Mouse (Mus musculus) limb, embryonic 14.5 days (tissue): ENCODE measurements at regions not wholly inside any gene's neighbourhood (a gene's known extent, or its start where the extent isn't known, plus 50 kb on each side); places are given as distances from the start of the nearest gene placed in this dataset.
"Not testable (repeated sequence)": the region's sequence is repeated elsewhere in the genome, so short reads cannot be mapped to it uniquely, and the experiment has no call there.

Source experiments
- ATAC-seq: fragments of 200-750 bp; cut with Nextera tagmentation; 2 replicates; pipeline ENCODE4 v1.8.0; 2017; ENCODE audit warnings: low read depth, moderate number of reproducible peaks, moderate TSS enrichment; ENCODE audit not compliant: low FRiP score
- DNase-seq: peaks from one replicate; pipeline ENCODE4 v3.0.0-alpha.2; 2015; ENCODE audit warnings: low spot score
- H3K27ac ChIP-seq: fragments of 300-500 bp; sonication (generic); replicated peaks from 2 replicates; pipeline ENCODE4 v1.5.1; 2014; ENCODE audit warnings: low read depth, mild to moderate bottlenecking, low read length, moderate library complexity, mixed read lengths
- H3K27me3 ChIP-seq: fragments of 300-500 bp; sonication (generic); 2 replicates; pipeline ENCODE4 v1.6.1; 2014; ENCODE audit warnings: low read length, mixed read lengths; ENCODE audit not compliant: control insufficient read depth, insufficient read depth
- H3K36me3 ChIP-seq: fragments of 300-500 bp; sonication (generic); 2 replicates; pipeline ENCODE4 v1.6.1; 2014; ENCODE audit warnings: mild to moderate bottlenecking, low read length, moderate library complexity, mixed read lengths; ENCODE audit not compliant: control insufficient read depth, insufficient read depth
- H3K4me1 ChIP-seq: fragments of 300-500 bp; sonication (generic); 2 replicates; pipeline ENCODE4 v1.6.1; 2014; ENCODE audit warnings: antibody characterized with exemption, low read length, mixed read lengths; ENCODE audit not compliant: control insufficient read depth, insufficient read depth
- H3K4me2 ChIP-seq: fragments of 300-500 bp; sonication (generic); replicated peaks from 2 replicates; pipeline ENCODE4 v1.6.1; 2014; ENCODE audit warnings: low read depth, mild to moderate bottlenecking, low read length, moderate library complexity; ENCODE audit not compliant: severe bottlenecking
- H3K4me3 ChIP-seq: fragments of 300-500 bp; sonication (generic); replicated peaks from 2 replicates; pipeline ENCODE4 v1.5.1; 2014; ENCODE audit warnings: low read length
- H3K9ac ChIP-seq: fragments of 300-500 bp; sonication (generic); 2 replicates; pipeline ENCODE4 v1.6.1; 2014; ENCODE audit warnings: mild to moderate bottlenecking, low read depth, low read length, moderate library complexity; ENCODE audit not compliant: severe bottlenecking
- H3K9me3 ChIP-seq: fragments of 300-500 bp; sonication (generic); 2 replicates; pipeline ENCODE4 v1.6.1; 2016; ENCODE audit warnings: low read length; ENCODE audit not compliant: control insufficient read depth
- POLR2A ChIP-seq: fragments of 200-500 bp; IDR thresholded peaks from 2 replicates; pipeline ENCODE4 v1.8.0; 2012; ENCODE audit warnings: inconsistent platforms, mild to moderate bottlenecking, moderate library complexity, borderline replicate concordance; ENCODE audit not compliant: insufficient read depth, insufficient read length; ENCODE audit errors: extremely low read depth
- WGBS: fragments of 180-500 bp; shearing (Covaris S2); extraction: QIAGEN DNeasy Blood & Tissue Kit; methylation state at CpG from one replicate; pipeline ENCODE4 v1.1.7; 2014; 5-methylcytosine and 5-hydroxymethylcytosine counted together

GRCm38 (mm10) chr14:76735107-76735506, 178.4 kb upstream of the Serp2 start:
- no peak overlapping the region for H3K9ac ChIP-seq
- no peaks in the 10 kb centered on the region for H3K36me3 ChIP-seq
- no peak for TF ChIP-seq POLR2A
- 67% methylated on average over 4 of the region's 4 CpGs for WGBS
- H3K9me3 ChIP-seq = no peaks in the 10 kb centered on the region
- no peak overlapping the region for H3K4me2 ChIP-seq
- no peaks in the 10 kb centered on the region for H3K27me3 ChIP-seq
- H3K4me1 ChIP-seq = no peaks in the 10 kb centered on the region
- no peak for ATAC-seq
- no peak overlapping the region for H3K27ac ChIP-seq
- DNase-seq = no peak
- H3K4me3 ChIP-seq = no peak overlapping the region

GRCm38 (mm10) chr14:76733258-76733823, 176.7 kb upstream of the Serp2 start:
- H3K4me3 ChIP-seq = no peak overlapping the region
- no peaks in the 10 kb centered on the region for H3K36me3 ChIP-seq
- no peak overlapping the region for H3K9ac ChIP-seq
- H3K4me2 ChIP-seq = no peak overlapping the region
- H3K27me3 ChIP-seq = no peaks in the 10 kb centered on the region
- no peaks in the 10 kb centered on the region for H3K4me1 ChIP-seq
- DNase-seq = peak; percentile 62
- ATAC-seq = 0 out of 2 replicates have a peak, but pooled peaks have one; percentile 41
- no peak overlapping the region for H3K27ac ChIP-seq
- no peak for TF ChIP-seq POLR2A
- 77% methylated on average over 8 of the region's 8 CpGs for WGBS
- no peaks in the 10 kb centered on the region for H3K9me3 ChIP-seq

GRCm38 (mm10) chr14:76731096-76731986, 174.7 kb upstream of the Serp2 start:
- Histone ChIP-seq H3K4me3 (no peak overlapping the region), H3K27me3 (no peaks in the 10 kb centered on the region), H3K36me3 (no peaks in the 10 kb centered on the region), H3K9ac (no peak overlapping the region), H3K4me1 (no peaks in the 10 kb centered on the region), H3K9me3 (no peaks in the 10 kb centered on the region), H3K4me2 (no peak overlapping the region), H3K27ac (no peak overlapping the region)
- TF ChIP-seq POLR2A = no peak
- ATAC-seq = no peak
- no peak for DNase-seq
- WGBS = 76% methylated on average over 19 of the region's 19 CpGs

DNA sequence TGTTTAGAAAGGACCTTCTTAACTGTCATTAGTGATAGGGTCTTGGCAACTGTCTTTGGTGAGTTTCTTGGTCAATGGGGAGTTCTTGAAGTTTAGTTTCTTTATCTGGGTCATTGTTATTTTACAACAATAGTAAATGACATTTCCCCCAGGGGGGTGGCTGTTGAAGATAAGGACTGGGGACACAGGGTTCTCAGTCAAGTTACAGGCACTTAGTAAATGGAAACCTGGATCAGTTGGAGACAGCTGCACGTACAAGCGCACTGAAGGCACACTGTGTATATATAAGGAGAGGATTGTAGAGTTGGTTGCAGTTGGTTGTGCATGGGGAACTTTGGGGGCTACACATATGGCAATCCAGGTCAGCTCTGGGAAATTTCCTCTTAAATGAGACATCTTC, 169.2 kb upstream of the Serp2 start:
- Histone ChIP-seq H3K4me1 (peaks cover 5% of the 10 kb centered on the region), H3K36me3 (no peaks in the 10 kb centered on the region), H3K4me3 (no peak overlapping the region), H3K27me3 (no peaks in the 10 kb centered on the region), H3K27ac (no peak overlapping the region), H3K9me3 (no peaks in the 10 kb centered on the region), H3K4me2 (no peak overlapping the region), H3K9ac (no peak overlapping the region)
- WGBS = 100% methylated on average over 2 of the region's 2 CpGs
- no peak for TF ChIP-seq POLR2A
- no peak for DNase-seq
- no peak for ATAC-seq

DNA sequence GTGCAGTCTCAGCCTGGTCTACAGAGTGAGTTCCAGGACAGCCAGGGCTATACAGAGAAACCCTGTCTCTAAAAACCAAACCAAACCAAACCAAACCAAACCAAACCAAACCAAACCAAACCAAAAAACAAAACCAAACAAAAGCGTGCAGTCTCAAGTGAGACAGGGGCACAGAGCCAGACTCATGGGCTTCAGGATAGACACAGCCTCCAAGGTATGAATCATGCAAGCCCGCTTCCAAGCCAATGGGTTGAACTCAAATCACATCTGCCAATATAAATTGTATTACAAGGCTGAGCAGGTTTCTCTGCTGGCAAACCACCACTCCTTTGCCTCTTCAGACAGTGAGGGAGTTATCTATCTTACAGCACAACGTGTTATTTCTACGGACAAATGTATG, 168.5 kb upstream of the Serp2 start:
- not testable (repeated sequence) for H3K9ac ChIP-seq, H3K4me2 ChIP-seq, H3K36me3 ChIP-seq, H3K27me3 ChIP-seq, H3K9me3 ChIP-seq, H3K4me3 ChIP-seq, H3K27ac ChIP-seq, H3K4me1 ChIP-seq, DNase-seq, ATAC-seq
- WGBS = 95% methylated on average over 4 of the region's 4 CpGs
